Mouse (Mus musculus) kidney, postnatal 10 days (tissue): ENCODE data around the gene Rsad2.

Source experiments
- DNase-seq: peaks from one replicate; pipeline ENCODE4 v3.0.0; 2021; ENCODE audit warnings: mixed read lengths

Rsad2 gene

GRCm38 (mm10) chr12:26401254-26401653 is 55.0 kb downstream of the Rsad2 start:
- DNase-seq = no peak

- DNase-seq = no peak
These were observed 55.5 kb downstream of the Rsad2 start for GRCm38 (mm10) chr12:26400762-26401161.

GRCm38 (mm10) chr12:26399391-26399790 is 56.9 kb downstream of the Rsad2 start:
- no peak for DNase-seq

GRCm38 (mm10) chr12:26398597-26398996 is 57.7 kb downstream of the Rsad2 start:
- no peak for DNase-seq

GRCm38 (mm10) chr12:26394485-26395470 is 61.5 kb downstream of the Rsad2 start:
- no peak for DNase-seq

- no peak for DNase-seq
These were observed 63.0 kb downstream of the Rsad2 start for GRCm38 (mm10) chr12:26393291-26393690.
